Mouse (Mus musculus): Measurements from ENCODE around the gene Hyal2. TPM values are rescaled to one million over a fixed set of nuclear protein-coding genes. Genes with fewer than 3 reads are reported as not detected.

Gene Hyal2
- polyA plus RNA-seq, 1 experiment: 103 TPM

DNA sequence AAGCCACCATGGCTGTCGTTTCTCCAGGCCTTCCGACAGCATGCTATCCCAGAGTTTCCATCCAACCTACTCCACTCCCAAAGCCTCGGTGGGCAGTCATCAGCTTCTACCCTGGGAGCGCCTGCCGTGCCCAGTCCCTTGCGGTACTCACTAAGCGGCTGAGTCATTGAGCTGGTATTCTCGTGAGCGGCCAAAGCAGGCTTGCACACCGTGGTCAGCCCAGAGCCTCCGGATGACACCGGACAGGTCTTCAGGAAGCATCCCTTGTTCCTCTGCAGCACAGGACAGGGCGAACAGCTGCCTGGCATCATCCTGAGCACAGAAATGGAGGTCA lies 51.8 kb downstream of the Hyal2 start:
- Histone ChIP-seq H3K27ac (ENCODE audit: insufficient read depth, low read depth, low read length) (peak overlapping the region; percentile 79), H3K4me1 (ENCODE audit: control insufficient read depth, insufficient read depth, low read length) (peaks cover 41% of the 10 kb centered on the region), H3K36me3 (ENCODE audit: control insufficient read depth, insufficient read depth, low read length) (peaks cover 2% of the 10 kb centered on the region), H3K27me3 (replicated peaks; ENCODE audit: control insufficient read depth, insufficient read depth, low read length) (no peaks in the 10 kb centered on the region), H3K4me3 (ENCODE audit: insufficient read depth, low read depth, low read length) (no peak overlapping the region)
- no peak for TF ChIP-seq POLR2A (IDR thresholded peaks at IDR 0.05; ENCODE audit: low read depth, low read length)
- WGBS: 36% methylated on average over 13 of the region's 13 CpGs
- no peak for DNase-seq

GRCm38 (mm10) chr9:107620954-107621353 lies 53.2 kb downstream of the Hyal2 start:
- H3K27ac ChIP-seq (ENCODE audit: insufficient read depth, low read depth, low read length): peak overlapping the region; percentile 34; the same call in 1 of the 2 replicates

More at GRCm38 (mm10) chr9:107620954-107621353, 53.2 kb downstream of the Hyal2 start:
- no peak overlapping the region for H3K4me3 ChIP-seq (ENCODE audit: insufficient read depth, low read depth, low read length)
- peak; percentile 71 for DNase-seq
- H3K4me1 ChIP-seq (ENCODE audit: control insufficient read depth, insufficient read depth, low read length): peaks cover 50% of the 10 kb centered on the region
- no peaks in the 10 kb centered on the region for H3K27me3 ChIP-seq (replicated peaks; ENCODE audit: control insufficient read depth, insufficient read depth, low read length)
- TF ChIP-seq POLR2A (IDR thresholded peaks at IDR 0.05; ENCODE audit: low read depth, low read length) (no peak), CTCF (conservative IDR thresholded peaks at IDR 0.05; ENCODE audit: insufficient read depth, insufficient read length, low read depth, low read length) (no peak)
- H3K36me3 ChIP-seq (ENCODE audit: control insufficient read depth, insufficient read depth, low read length): no peaks in the 10 kb centered on the region; the same call in 1 of the 2 replicates

Other genes with a start within 250 kb of the Hyal2 start
- 35.0 and 42.1 TPM in 2 replicates for gene Hemk1, start 229.6 kb upstream of the Hyal2 start, polyA plus RNA-seq (2012; rRNA removed)
- gene 6430571L13Rik, start 227.3 kb upstream of the Hyal2 start, polyA plus RNA-seq (2012; rRNA removed): 6.1 and 7.4 TPM in 2 replicates
- gene Cacna2d2, start 168.3 kb upstream of the Hyal2 start, polyA plus RNA-seq (2012; rRNA removed): 0.48 and 0.62 TPM in 2 replicates
- gene Tmem115, start 34.0 kb upstream of the Hyal2 start, polyA plus RNA-seq (2012; rRNA removed): 52.1 and 63.6 TPM in 2 replicates
- gene Cyb561d2, start 25.8 kb upstream of the Hyal2 start, polyA plus RNA-seq (2012; rRNA removed): 62.6 and 77.4 TPM in 2 replicates
- gene Nprl2, start 25.7 kb upstream of the Hyal2 start, polyA plus RNA-seq (2012; rRNA removed): 61.5 and 62.6 TPM in 2 replicates
- 52.6 and 52.9 TPM in 2 replicates for gene Zmynd10, start 20.6 kb upstream of the Hyal2 start, polyA plus RNA-seq (2012; rRNA removed)
- 23.0 and 24.0 TPM in 2 replicates for gene Rassf1, start 16.4 kb upstream of the Hyal2 start, polyA plus RNA-seq (2012; rRNA removed)
- 82.5 and 93.8 TPM in 2 replicates for gene Tusc2, start 4.7 kb upstream of the Hyal2 start, polyA plus RNA-seq (2012; rRNA removed)
- gene Hyal1, start 9.0 kb downstream of the Hyal2 start, polyA plus RNA-seq (2012; rRNA removed): 8.1 and 9.4 TPM in 2 replicates
- 43.0 and 62.8 TPM in 2 replicates for gene Naa80, start 10.9 kb downstream of the Hyal2 start, polyA plus RNA-seq (2012; rRNA removed)
- 1.6 and 2.1 TPM in 2 replicates for gene Hyal3, start 12.9 kb downstream of the Hyal2 start, polyA plus RNA-seq (2012; rRNA removed)
- 50.5 and 57.8 TPM in 2 replicates for gene Ifrd2, start 19.7 kb downstream of the Hyal2 start, polyA plus RNA-seq (2012; rRNA removed)
- gene Sema3b, start 41.3 kb downstream of the Hyal2 start, polyA plus RNA-seq (2012; rRNA removed): 63.3 and 78.8 TPM in 2 replicates
- 356 and 366 TPM in 2 replicates for gene Gnai2, start 67.4 kb downstream of the Hyal2 start, polyA plus RNA-seq (2012; rRNA removed)
- 77.9 and 139 TPM in 2 replicates for gene Slc38a3, start 101.6 kb downstream of the Hyal2 start, polyA plus RNA-seq (2012; rRNA removed)
- gene Gnat1, start 111.8 kb downstream of the Hyal2 start, polyA plus RNA-seq (2012; rRNA removed): 0.09 and 0.22 TPM in 2 replicates
- 39.1 and 45.5 TPM in 2 replicates for gene Sema3f, start 142.5 kb downstream of the Hyal2 start, polyA plus RNA-seq (2012; rRNA removed)
- gene Rbm5, start 203.1 kb downstream of the Hyal2 start, polyA plus RNA-seq (2012; rRNA removed): 43.8 and 51.5 TPM in 2 replicates